Mouse (Mus musculus): ENCODE data around the gene Dapk2. TPM values are rescaled to one million over a fixed set of nuclear protein-coding genes. Genes with fewer than 3 reads are reported as not detected.

Dapk2 gene
- polyA plus RNA-seq, 1 experiment from 2014 or later, result 6.0 TPM

DNA sequence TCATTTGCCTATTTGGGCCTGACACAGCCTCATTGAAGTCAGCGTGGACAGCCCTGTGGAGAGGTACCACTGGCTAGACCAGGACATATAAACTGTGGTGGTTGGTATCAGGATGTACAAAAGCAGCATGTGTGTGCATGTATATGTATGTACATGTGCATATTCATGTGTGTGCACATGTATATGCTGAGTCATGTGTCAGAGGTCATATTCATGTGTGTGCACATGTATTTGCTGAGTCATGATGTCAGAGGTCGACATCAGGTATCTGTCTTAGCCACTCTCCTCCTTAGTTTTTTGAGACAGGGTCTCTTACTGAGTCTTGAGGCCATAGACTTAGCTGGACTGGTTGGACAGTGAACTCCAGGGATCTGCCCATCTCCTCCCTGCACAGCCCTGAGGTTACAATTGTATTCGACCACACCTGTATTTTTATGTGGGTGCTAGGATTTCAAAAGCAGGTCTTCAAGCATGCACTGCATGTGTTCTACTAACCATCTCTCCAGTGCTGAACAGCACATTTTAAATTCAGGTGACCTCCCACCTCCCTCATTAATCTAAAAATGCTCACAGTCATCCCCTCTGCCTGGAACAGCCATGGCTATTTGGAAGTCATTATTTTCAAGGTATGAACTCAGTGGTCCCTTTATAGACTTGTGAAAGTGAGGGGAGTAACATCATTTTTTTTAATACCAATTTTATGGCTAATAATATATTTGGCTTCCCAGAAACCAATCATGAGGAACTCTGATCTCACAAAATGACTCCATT is 146.5 kb downstream of the Dapk2 start:
- H3K27ac ChIP-seq, result no peak overlapping the region

GRCm38 (mm10) chr9:66305121-66306112 is 147.4 kb downstream of the Dapk2 start:
- Histone ChIP-seq H3K27me3 (no peaks in the 10 kb centered on the region), H3K27ac (no peak overlapping the region), H3K4me3 (0 out of 2 replicates have a peak overlapping the region, but pooled peaks have one; percentile 1), H3K9ac (no peak overlapping the region), H3K36me3 (no peaks in the 10 kb centered on the region), H3K9me3 (no peaks in the 10 kb centered on the region), H3K4me1 (peaks cover 5% of the 10 kb centered on the region), H3K4me2 (replicated peaks) (peak overlapping the region; percentile 33)
- no peak for ATAC-seq (ENCODE audit: insufficient number of reproducible peaks, insufficient read depth, low FRiP score, low TSS enrichment)
- 49% methylated on average over 25 of the region's 25 CpGs for WGBS

More for the DNA sequence above, 146.5 kb downstream of the Dapk2 start:
- Histone ChIP-seq H3K4me1 (peaks cover 5% of the 10 kb centered on the region), H3K36me3 (no peaks in the 10 kb centered on the region), H3K4me3 (no peak overlapping the region), H3K27me3 (no peaks in the 10 kb centered on the region), H3K4me2 (replicated peaks) (no peak overlapping the region), H3K9ac (no peak overlapping the region), H3K9me3 (no peaks in the 10 kb centered on the region)
- ATAC-seq (ENCODE audit: insufficient number of reproducible peaks, insufficient read depth, low FRiP score, low TSS enrichment), result no peak
- 84% methylated on average over 3 of the region's 3 CpGs for WGBS

- Histone ChIP-seq H3K27ac (no peak overlapping the region), H3K27me3 (no peaks in the 10 kb centered on the region), H3K4me1 (peaks cover 5% of the 10 kb centered on the region), H3K9ac (no peak overlapping the region), H3K9me3 (no peaks in the 10 kb centered on the region), H3K4me3 (no peak overlapping the region), H3K36me3 (no peaks in the 10 kb centered on the region), H3K4me2 (replicated peaks) (no peak overlapping the region)
- no peak for ATAC-seq (ENCODE audit: insufficient number of reproducible peaks, insufficient read depth, low FRiP score, low TSS enrichment)
- 82% methylated on average over 3 of the region's 3 CpGs for WGBS
Observed at GRCm38 (mm10) chr9:66306414-66306813, 148.4 kb downstream of the Dapk2 start.

- H3K36me3 ChIP-seq, result no peaks in the 10 kb centered on the region
- WGBS, result 18% methylated on average over 2 of the region's 2 CpGs
- peaks cover 5% of the 10 kb centered on the region for H3K4me1 ChIP-seq
- no peak overlapping the region for H3K9ac ChIP-seq
- ATAC-seq (ENCODE audit: insufficient number of reproducible peaks, insufficient read depth, low FRiP score, low TSS enrichment), result no peak
- H3K27me3 ChIP-seq, result no peaks in the 10 kb centered on the region
- no peak overlapping the region for H3K27ac ChIP-seq
- no peak overlapping the region for H3K4me3 ChIP-seq
- H3K4me2 ChIP-seq (replicated peaks), result no peak overlapping the region
- no peaks in the 10 kb centered on the region for H3K9me3 ChIP-seq
Observed at GRCm38 (mm10) chr9:66307341-66307740, 149.3 kb downstream of the Dapk2 start.

GRCm38 (mm10) chr9:66308741-66309140 is 150.7 kb downstream of the Dapk2 start:
- Histone ChIP-seq H3K4me1 (peaks cover 5% of the 10 kb centered on the region), H3K4me3 (no peak overlapping the region), H3K27me3 (no peaks in the 10 kb centered on the region), H3K9ac (no peak overlapping the region), H3K36me3 (no peaks in the 10 kb centered on the region), H3K4me2 (replicated peaks) (no peak overlapping the region), H3K27ac (no peak overlapping the region), H3K9me3 (no peaks in the 10 kb centered on the region)
- no peak for ATAC-seq (ENCODE audit: insufficient number of reproducible peaks, insufficient read depth, low FRiP score, low TSS enrichment)
- WGBS, result 62% methylated on average over 4 of the region's 4 CpGs

DNA sequence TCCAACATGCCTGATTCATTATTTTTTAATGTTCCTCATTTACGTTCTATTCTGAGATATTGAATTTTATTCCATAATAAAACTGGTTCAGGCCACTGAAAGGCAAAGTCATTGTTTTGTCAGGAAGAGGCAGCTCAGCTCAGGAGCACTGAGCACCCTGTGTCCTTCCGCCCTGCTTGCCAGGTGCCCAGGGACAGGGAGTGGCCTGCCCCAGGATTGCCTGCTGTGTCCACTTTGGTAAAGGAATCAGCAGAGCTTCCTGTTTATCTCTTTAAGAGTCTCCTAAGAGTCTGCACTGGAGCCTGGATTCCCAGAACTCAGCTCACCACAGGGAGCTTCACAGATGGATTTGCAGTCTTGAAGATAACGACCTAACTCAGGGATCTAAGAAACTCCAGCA is 153.4 kb downstream of the Dapk2 start:
- 46% methylated on average over 3 of the region's 3 CpGs for WGBS

GRCm38 (mm10) chr9:66316603-66317002 is 158.6 kb downstream of the Dapk2 start:
- WGBS, result 74% methylated on average over 2 of the region's 2 CpGs
- no peaks in the 10 kb centered on the region for H3K4me1 ChIP-seq
- no peak overlapping the region for H3K27ac ChIP-seq
- no peak overlapping the region for H3K9ac ChIP-seq
- no peak for ATAC-seq (ENCODE audit: insufficient number of reproducible peaks, insufficient read depth, low FRiP score, low TSS enrichment)
- H3K4me3 ChIP-seq, result no peak overlapping the region
- no peaks in the 10 kb centered on the region for H3K27me3 ChIP-seq
- H3K4me2 ChIP-seq (replicated peaks), result no peak overlapping the region
- no peaks in the 10 kb centered on the region for H3K36me3 ChIP-seq
- no peaks in the 10 kb centered on the region for H3K9me3 ChIP-seq

More for the DNA sequence above, 153.4 kb downstream of the Dapk2 start:
- ATAC-seq (ENCODE audit: insufficient number of reproducible peaks, insufficient read depth, low FRiP score, low TSS enrichment), result no peak
- Histone ChIP-seq H3K9me3 (no peaks in the 10 kb centered on the region), H3K27ac (no peak overlapping the region), H3K9ac (no peak overlapping the region), H3K4me1 (no peaks in the 10 kb centered on the region), H3K36me3 (no peaks in the 10 kb centered on the region), H3K4me3 (no peak overlapping the region), H3K4me2 (replicated peaks) (no peak overlapping the region), H3K27me3 (no peaks in the 10 kb centered on the region)

Other genes starting within 250 kb of the Dapk2 start
- gene Trip4, start 249.4 kb upstream of the Dapk2 start, polyA plus RNA-seq (2016; fragmentation: Nextera tagmentation; extraction: Ambion mirVana), result 40.9 and 41.5 TPM in 2 replicates
- gene Csnk1g1, start 249.3 kb upstream of the Dapk2 start, polyA plus RNA-seq (2016; fragmentation: Nextera tagmentation; extraction: Ambion mirVana), result 19.3 and 21.0 TPM in 2 replicates
- 523 and 525 TPM in 2 replicates for gene Ppib, start 98.0 kb upstream of the Dapk2 start, polyA plus RNA-seq (2016; fragmentation: Nextera tagmentation; extraction: Ambion mirVana)
- gene Snx22, start 88.5 kb upstream of the Dapk2 start, polyA plus RNA-seq (2016; fragmentation: Nextera tagmentation; extraction: Ambion mirVana), result 6.2 and 7.7 TPM in 2 replicates
- gene Snx1, start 31.6 kb upstream of the Dapk2 start, polyA plus RNA-seq (2016; fragmentation: Nextera tagmentation; extraction: Ambion mirVana), result 129 and 131 TPM in 2 replicates
- gene Ciao2a, start 31.6 kb upstream of the Dapk2 start, polyA plus RNA-seq (2016; fragmentation: Nextera tagmentation; extraction: Ambion mirVana), result 166 and 174 TPM in 2 replicates
- 28.9 and 29.8 TPM in 2 replicates for gene Herc1, start 192.2 kb downstream of the Dapk2 start, polyA plus RNA-seq (2016; fragmentation: Nextera tagmentation; extraction: Ambion mirVana)